Mouse (Mus musculus) neural tube, embryonic 12.5 days (tissue): Measurements from ENCODE around the gene Scai. TPM values are rescaled to one million over a fixed set of nuclear protein-coding genes. Genes with fewer than 3 reads are reported as not detected.
"Not testable (repeated sequence)": the region's sequence is repeated elsewhere in the genome, so short reads cannot be mapped to it uniquely, and the experiment has no call there.

Experiments used
- ATAC-seq: fragments of 200-750 bp; cut with Nextera tagmentation; 2 replicates; pipeline ENCODE4 v1.8.0; 2017; ENCODE audit warnings: low read depth, mild to moderate bottlenecking, moderate TSS enrichment, moderate library complexity; ENCODE audit not compliant: low FRiP score
- H3K27ac ChIP-seq: fragments of 300-500 bp; sonication (generic); 2 replicates; pipeline ENCODE4 v1.5.1; 2016
- H3K27me3 ChIP-seq: fragments of 300-500 bp; sonication (generic); replicated peaks from 2 replicates; pipeline ENCODE4 v1.6.1; 2016; ENCODE audit warnings: mild to moderate bottlenecking
- H3K36me3 ChIP-seq: fragments of 300-500 bp; sonication (generic); 2 replicates; pipeline ENCODE4 v1.6.1; 2016; ENCODE audit warnings: mild to moderate bottlenecking
- H3K4me1 ChIP-seq: fragments of 300-500 bp; sonication (generic); 2 replicates; pipeline ENCODE4 v1.6.1; 2016
- H3K4me2 ChIP-seq: fragments of 300-500 bp; sonication (generic); replicated peaks from 2 replicates; pipeline ENCODE4 v1.6.1; 2016; ENCODE audit warnings: mild to moderate bottlenecking
- H3K4me3 ChIP-seq: fragments of 300-500 bp; sonication (generic); 2 replicates; pipeline ENCODE4 v1.5.1; 2016
- H3K9ac ChIP-seq: fragments of 300-500 bp; sonication (generic); 2 replicates; pipeline ENCODE4 v1.6.1; 2016; ENCODE audit warnings: mild to moderate bottlenecking
- H3K9me3 ChIP-seq: fragments of 300-500 bp; sonication (generic); 2 replicates; pipeline ENCODE4 v1.6.1; 2016; ENCODE audit warnings: mild to moderate bottlenecking
- WGBS: fragments of 180-500 bp; shearing (Covaris S2); methylation state at CpG from one replicate; pipeline ENCODE4 v1.1.7; 2016; 5-methylcytosine and 5-hydroxymethylcytosine counted together
- polyA plus RNA-seq: library from polyadenylated mRNA; unstranded; fragments of >200 nt; fragmentation: Nextera tagmentation; extraction: Ambion mirVana; gene quantifications from 2 replicates; pipeline ENCODE4 v1.2.1, GENCODE M21; 2016

Scai gene
- 16.5 and 16.8 TPM in 2 replicates for polyA plus RNA-seq

GRCm38 (mm10) chr2:39190561-39191056 lies at the start of gene Scai:
TSS of gene Scai (minus strand) at chr2:39190734.
- Histone ChIP-seq H3K36me3 (peaks cover 7% of the 10 kb centered on the region), H3K9ac (peak within 1 kb of the TSS; percentile 92), H3K27ac (peak within 1 kb of the TSS; percentile 97), H3K4me2 (peak within 1 kb of the TSS; percentile 86), H3K4me3 (peak within 1 kb of the TSS; percentile 95), H3K27me3 (no peaks in the 10 kb centered on the region), H3K9me3 (no peaks in the 10 kb centered on the region), H3K4me1 (peaks cover 12% of the 10 kb centered on the region)
- peak; percentile 100 for ATAC-seq
- under 1% methylated on average over 41 of the region's 41 CpGs for WGBS

GRCm38 (mm10) chr2:39226731-39227130 lies 36.2 kb upstream of the Scai start:
- Histone ChIP-seq H3K27me3 (no peaks in the 10 kb centered on the region), H3K9ac (no peak overlapping the region), H3K27ac (0 out of 2 replicates have a peak overlapping the region, but pooled peaks have one; percentile 88), H3K4me2 (peak overlapping the region; percentile 71), H3K9me3 (no peaks in the 10 kb centered on the region), H3K36me3 (no peaks in the 10 kb centered on the region), H3K4me3 (peak overlapping the region; percentile 74), H3K4me1 (peaks cover 14% of the 10 kb centered on the region)
- no peak for ATAC-seq
- 41% methylated on average over 3 of the region's 3 CpGs for WGBS

GRCm38 (mm10) chr2:39226019-39226640 lies 35.6 kb upstream of the Scai start, which contains the start of gene Ppp6c:
TSS of gene Ppp6c (minus strand) at chr2:39226451.
- H3K4me2 ChIP-seq = peak within 1 kb of the TSS; percentile 71
- ATAC-seq = peak; percentile 98
- under 1% methylated on average over 56 of the region's 56 CpGs for WGBS

DNA sequence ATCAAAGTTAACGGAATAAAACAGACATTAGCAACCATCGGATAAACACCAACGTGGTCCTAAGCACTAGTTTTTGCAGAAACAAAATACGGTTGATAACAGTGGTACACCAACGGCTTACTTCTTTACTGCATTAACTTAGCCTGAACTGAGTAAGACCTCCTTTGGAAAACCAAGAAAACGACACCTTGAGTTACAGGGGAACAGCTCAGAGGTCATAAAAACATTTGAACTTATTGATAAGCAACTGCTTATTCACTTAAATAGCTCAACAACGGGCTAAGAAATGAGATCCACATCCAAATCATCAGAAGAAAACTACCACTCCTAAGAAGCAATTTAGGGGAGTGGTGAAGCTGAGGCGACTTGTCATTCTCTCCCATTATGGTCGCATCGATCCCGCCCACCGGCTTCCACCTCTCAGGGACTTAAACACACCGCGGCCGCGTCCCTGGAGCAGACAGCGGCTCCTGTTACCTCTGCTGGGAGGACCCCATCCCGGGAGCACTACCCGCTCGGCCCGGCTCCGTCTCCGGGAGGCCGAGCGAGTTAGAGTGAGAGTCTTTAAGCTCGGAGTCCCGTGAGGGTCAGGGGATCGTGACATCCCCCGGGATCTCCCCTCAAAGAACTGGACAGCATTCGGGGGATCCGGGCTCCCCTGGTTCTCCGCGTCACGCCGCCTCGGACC lies 34.9 kb upstream of the Scai start:
- ATAC-seq = peak; percentile 54
- Histone ChIP-seq H3K4me1 (peaks cover 14% of the 10 kb centered on the region), H3K9ac (peak overlapping the region; percentile 91), H3K4me2 (peak overlapping the region; percentile 71), H3K4me3 (peak overlapping the region; percentile 74), H3K27ac (peak overlapping the region; percentile 88)
- 5% methylated on average over 36 of the region's 36 CpGs for WGBS
- H3K36me3 ChIP-seq, H3K27me3 ChIP-seq, H3K9me3 ChIP-seq: not testable (repeated sequence)

More at GRCm38 (mm10) chr2:39226019-39226640, 35.6 kb upstream of the Scai start, which contains the start of gene Ppp6c:
- H3K4me1 ChIP-seq = peaks cover 14% of the 10 kb centered on the region
- peak within 1 kb of the TSS; percentile 88 for H3K27ac ChIP-seq
- H3K27me3 ChIP-seq = no peaks in the 10 kb centered on the region
- H3K4me3 ChIP-seq = peak within 1 kb of the TSS; percentile 74
- peak within 1 kb of the TSS; percentile 91 for H3K9ac ChIP-seq
- H3K36me3 ChIP-seq = no peaks in the 10 kb centered on the region
- H3K9me3 ChIP-seq = no peaks in the 10 kb centered on the region

DNA sequence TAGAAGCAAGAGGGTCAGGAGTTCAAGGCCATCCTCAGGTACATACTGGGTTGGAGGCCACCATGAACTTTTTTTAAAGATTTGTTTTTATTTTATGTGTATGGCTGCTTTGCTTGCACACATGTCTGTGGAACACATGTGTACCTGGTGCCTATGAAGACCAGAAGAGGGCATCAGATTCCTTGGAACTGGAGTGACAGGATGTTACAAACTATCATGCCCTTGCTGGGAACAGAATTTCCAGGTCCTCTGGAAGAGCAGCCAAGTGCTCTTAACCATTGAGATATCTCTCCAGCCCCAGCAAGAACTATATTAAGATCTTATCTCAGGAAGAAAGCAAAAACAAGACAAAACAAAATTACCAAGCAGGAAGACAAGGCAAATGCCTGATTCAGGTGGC lies 34.1 kb upstream of the Scai start:
- ATAC-seq = no peak
- Histone ChIP-seq H3K4me3 (no peak overlapping the region), H3K9me3 (no peaks in the 10 kb centered on the region), H3K9ac (0 out of 2 replicates have a peak overlapping the region, but pooled peaks have one; percentile 13), H3K27me3 (no peaks in the 10 kb centered on the region), H3K36me3 (no peaks in the 10 kb centered on the region), H3K27ac (no peak overlapping the region), H3K4me1 (peaks cover 14% of the 10 kb centered on the region), H3K4me2 (peak overlapping the region; percentile 71)

GRCm38 (mm10) chr2:39220010-39220409 lies 29.5 kb upstream of the Scai start:
- H3K36me3 ChIP-seq = no peaks in the 10 kb centered on the region
- H3K9me3 ChIP-seq = no peaks in the 10 kb centered on the region
- H3K27ac ChIP-seq = no peak overlapping the region
- no peaks in the 10 kb centered on the region for H3K27me3 ChIP-seq
- WGBS = 94% methylated on average over 6 of the region's 6 CpGs
- peaks cover 14% of the 10 kb centered on the region for H3K4me1 ChIP-seq
- no peak overlapping the region for H3K9ac ChIP-seq
- no peak overlapping the region for H3K4me2 ChIP-seq
- no peak overlapping the region for H3K4me3 ChIP-seq
- ATAC-seq = no peak

DNA sequence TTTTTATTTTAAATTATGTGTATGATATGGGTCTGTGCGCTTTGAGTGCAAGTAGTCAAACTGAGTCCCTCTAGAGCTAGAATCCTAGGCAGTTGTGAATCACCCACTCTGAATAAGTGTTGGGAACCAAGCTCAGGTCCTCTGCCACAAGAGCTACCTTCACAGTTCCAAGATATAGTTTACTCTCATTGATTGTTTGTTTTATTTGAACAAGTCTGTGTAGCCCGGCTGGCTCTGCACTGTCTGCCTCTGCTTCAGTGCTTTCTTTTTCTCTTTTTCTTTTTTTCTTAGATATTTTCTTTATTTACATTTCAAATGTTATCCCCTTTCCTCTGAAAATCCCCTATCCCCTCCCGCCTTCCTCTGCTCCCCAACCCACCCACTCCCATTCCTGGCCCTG lies 28.5 kb upstream of the Scai start:
- H3K27ac ChIP-seq = no peak overlapping the region
- 97% methylated on average over 3 of the region's 3 CpGs for WGBS
- no peaks in the 10 kb centered on the region for H3K27me3 ChIP-seq
- peaks cover 5% of the 10 kb centered on the region; the same call in 1 of the 2 replicates for H3K4me1 ChIP-seq
- H3K9me3 ChIP-seq = no peaks in the 10 kb centered on the region
- ATAC-seq = no peak
- no peak overlapping the region for H3K4me3 ChIP-seq
- H3K4me2 ChIP-seq = no peak overlapping the region
- H3K36me3 ChIP-seq = no peaks in the 10 kb centered on the region
- H3K9ac ChIP-seq = no peak overlapping the region

- Histone ChIP-seq H3K4me3 (no peak overlapping the region), H3K9me3 (no peaks in the 10 kb centered on the region), H3K36me3 (no peaks in the 10 kb centered on the region), H3K9ac (no peak overlapping the region), H3K27me3 (no peaks in the 10 kb centered on the region), H3K4me1 (no peaks in the 10 kb centered on the region), H3K27ac (no peak overlapping the region), H3K4me2 (no peak overlapping the region)
- WGBS = 96% methylated on average over 4 of the region's 4 CpGs
- no peak for ATAC-seq
Observed at GRCm38 (mm10) chr2:39217150-39217549, 26.6 kb upstream of the Scai start.

DNA sequence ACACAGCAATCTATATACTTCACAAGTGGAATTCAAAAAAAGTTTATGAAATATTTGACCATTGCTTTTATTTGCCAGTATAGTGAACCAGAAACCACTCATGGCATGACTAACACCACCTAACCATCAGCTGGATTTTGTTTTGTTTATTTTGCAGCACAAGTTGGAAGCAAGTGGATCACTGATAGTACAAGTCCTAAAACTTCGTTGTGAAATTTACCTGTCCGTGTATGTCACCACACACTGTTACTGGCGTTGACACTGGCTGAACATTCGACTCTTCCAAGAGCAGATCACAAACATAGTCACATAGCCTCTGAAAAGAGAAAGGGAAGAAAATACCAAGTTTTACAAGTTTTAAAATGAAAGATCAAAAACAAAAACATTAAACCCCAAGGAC lies 20.2 kb upstream of the Scai start:
- H3K4me1 ChIP-seq = no peaks in the 10 kb centered on the region
- no peak overlapping the region for H3K27ac ChIP-seq
- 95% methylated on average over 4 of the region's 4 CpGs for WGBS
- ATAC-seq = no peak
- H3K4me2 ChIP-seq = no peak overlapping the region
- peaks cover 4% of the 10 kb centered on the region; the same call in 1 of the 2 replicates for H3K36me3 ChIP-seq
- no peak overlapping the region for H3K9ac ChIP-seq
- H3K4me3 ChIP-seq = no peak overlapping the region
- no peaks in the 10 kb centered on the region for H3K9me3 ChIP-seq
- H3K27me3 ChIP-seq = no peaks in the 10 kb centered on the region

- Histone ChIP-seq H3K4me3 (no peak overlapping the region), H3K9me3 (no peaks in the 10 kb centered on the region), H3K4me1 (no peaks in the 10 kb centered on the region), H3K9ac (no peak overlapping the region), H3K36me3 (peaks cover 17% of the 10 kb centered on the region; the same call in 1 of the 2 replicates), H3K4me2 (no peak overlapping the region), H3K27ac (no peak overlapping the region), H3K27me3 (no peaks in the 10 kb centered on the region)
- 91% methylated on average over 2 of the region's 2 CpGs for WGBS
- no peak for ATAC-seq
Observed at GRCm38 (mm10) chr2:39203359-39203758, 12.8 kb upstream of the Scai start.

- Histone ChIP-seq H3K27ac (no peak overlapping the region), H3K4me1 (peaks cover under 1% of the 10 kb centered on the region; the same call in 1 of the 2 replicates), H3K9me3 (no peaks in the 10 kb centered on the region), H3K27me3 (no peaks in the 10 kb centered on the region), H3K36me3 (peaks cover 7% of the 10 kb centered on the region; the same call in 1 of the 2 replicates), H3K9ac (no peak overlapping the region), H3K4me3 (no peak overlapping the region), H3K4me2 (no peak overlapping the region)
- WGBS = 92% methylated on average over 2 of the region's 2 CpGs
- ATAC-seq = no peak
Observed at GRCm38 (mm10) chr2:39194809-39195208, 4.3 kb upstream of the Scai start.

GRCm38 (mm10) chr2:39189961-39190560 lies 473 bp downstream of the Scai start:
- H3K9ac ChIP-seq = peak overlapping the region; percentile 92
- H3K27me3 ChIP-seq = no peaks in the 10 kb centered on the region
- H3K27ac ChIP-seq = peak overlapping the region; percentile 97
- H3K4me3 ChIP-seq = peak overlapping the region; percentile 95
- peak overlapping the region; percentile 86 for H3K4me2 ChIP-seq
- WGBS = under 1% methylated on average over 39 of the region's 39 CpGs
- ATAC-seq = peak; percentile 92
- no peaks in the 10 kb centered on the region for H3K9me3 ChIP-seq
- peaks cover 12% of the 10 kb centered on the region for H3K4me1 ChIP-seq
- peaks cover 7% of the 10 kb centered on the region for H3K36me3 ChIP-seq
